ENCODE assay signal across 7 mouse cellular contexts in genomic region chr6:92728084-92728483, GRCm38 (mm10). TPM values are rescaled to one million over a fixed set of nuclear protein-coding genes. Genes with fewer than 3 reads are reported as not detected.
DNase-seq lines count a peak whose midpoint lies in the region; TF ChIP-seq lines count a peak whose summit lies in the region.

No protein-coding gene starts in this region.

- TF ChIP-seq CTCF in left cerebral cortex, adult 2 months (IDR thresholded peaks at IDR 0.05) = peak; percentile 94

- peak overlapping the region; percentile 86 for H3K27ac ChIP-seq in left cerebral cortex, adult 2 months

- DNase-seq in adrenal gland, postnatal 25 days = peak; percentile 84
- DNase-seq in embryo, embryonic 10 days (ENCODE audit: low spot score) = peak; percentile 86
- DNase-seq in gastrocnemius, postnatal 36 days = peak; percentile 73 to 79
- DNase-seq in induced T-regulatory cell, adult 2 months (ENCODE audit: low read depth) = peak; percentile 26
- DNase-seq in left cerebral cortex, adult 2 months (ENCODE audit: extremely low spot score in 1 of 2, low spot score in 2 of 2) = peak; percentile 87 to 95
- peak; percentile 86 for DNase-seq in mesoderm, embryonic 11.5 days (ENCODE audit: low read depth, low spot score)
- DNase-seq in skeletal muscle tissue, adult 2 months (ENCODE audit: low read depth, low spot score) = peak; percentile 51

- H3K4me3 ChIP-seq in left cerebral cortex, adult 2 months = no peak overlapping the region

- intact Hi-C loops in gastrocnemius, postnatal 36 days (cut with DNase I) = loop anchor here (10.0 kb wide), 1 partner anchor 303 kb away; no protein-coding TSS in a partner anchor
- intact Hi-C loops in left cerebral cortex, adult 2 months (cut with DNase I) = loop anchor here (1.0 to 5.0 kb wide), 5 partner anchors 51 to 441 kb away; no protein-coding TSS in a partner anchor

RNA-seq across cellular contexts. Expression of gene Prickle2, which starts 22.1 kb away (rescaled TPM):
- 8.3 and 9.5 TPM in 2 replicates for total RNA-seq in adrenal gland, postnatal 25 days (2021)
- 1 to 10 TPM; 1.6 to 1.9 TPM for total RNA-seq in gastrocnemius, postnatal 36 days (2021)
- 100 to 1,000 TPM; 163 to 182 TPM for total RNA-seq in left cerebral cortex, adult 2 months (2021)

Comparison
In these comparisons a context has a peak if more than half of its experiments do, and no peak if none do; other contexts are left out.
1. DNase-seq: peak in every context shown above with its lines; median percentile 91 in left cerebral cortex, adult 2 months; 86 in embryo, embryonic 10 days; 86 in mesoderm, embryonic 11.5 days; 84 in adrenal gland, postnatal 25 days; 76 in gastrocnemius, postnatal 36 days; 51 in skeletal muscle tissue, adult 2 months; 26 in induced T-regulatory cell, adult 2 months.
2. RNA of gene Prickle2, which starts 22.1 kb away (total RNA-seq): 163 to 182 TPM in left cerebral cortex, adult 2 months; 8.3 to 9.5 TPM in adrenal gland, postnatal 25 days and 1.6 to 1.9 TPM in gastrocnemius, postnatal 36 days; every median in the first group is over 10 times any median in the second.